Mouse (Mus musculus): ENCODE measurements at regions not wholly inside any gene's neighbourhood (a gene's known extent, or its start where the extent isn't known, plus 50 kb on each side); places are given as distances from the start of the nearest gene placed in this dataset.
A peak's percentile ranks its signal among the peaks of the same experiment; 100 is the strongest.
"Not testable (repeated sequence)": the region's sequence is repeated elsewhere in the genome, so short reads cannot be mapped to it uniquely, and the experiment has no call there.

DNA sequence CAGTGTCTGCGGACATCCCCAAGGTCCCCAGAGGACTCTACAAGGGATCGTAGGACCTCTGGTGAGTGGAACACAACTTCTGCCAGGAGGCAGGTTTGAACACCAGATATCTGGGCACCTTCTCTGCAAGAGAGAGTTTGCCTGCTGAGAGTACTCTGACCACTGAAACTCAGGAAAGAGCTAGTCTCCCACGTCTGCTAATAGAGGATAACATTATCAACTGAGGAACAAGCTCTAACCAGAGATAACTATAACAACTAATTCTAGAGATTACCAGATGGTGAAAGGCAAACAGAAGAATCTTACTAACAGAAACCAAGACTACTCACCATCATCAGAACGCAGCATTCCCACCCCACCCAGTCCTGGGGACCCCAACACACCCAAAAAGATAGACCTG, 415.1 kb downstream of the Sis start:
- not testable (repeated sequence) for DNase-seq (ENCODE audit: low read depth, low spot score)

DNA sequence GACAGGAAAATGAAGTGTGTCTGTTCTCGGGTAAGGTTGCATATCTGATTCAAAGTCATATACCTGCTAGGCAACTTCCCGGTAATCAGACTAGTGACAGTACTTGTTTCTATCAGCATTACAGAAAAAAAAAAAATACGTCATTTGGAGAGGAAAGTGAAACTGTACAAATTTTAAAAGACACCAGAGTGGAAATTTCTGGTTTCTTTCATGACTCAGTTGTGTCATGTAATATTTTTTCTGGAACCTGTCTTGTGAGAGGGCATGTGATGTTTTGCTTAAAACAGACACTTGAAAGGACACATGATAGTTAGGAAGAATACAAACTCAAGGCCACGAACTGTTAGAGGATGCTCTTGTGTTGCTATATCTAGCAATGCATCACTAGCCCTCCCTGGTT, 433.7 kb downstream of the Sis start:
- no peak for DNase-seq (ENCODE audit: low read depth, low spot score)

DNA sequence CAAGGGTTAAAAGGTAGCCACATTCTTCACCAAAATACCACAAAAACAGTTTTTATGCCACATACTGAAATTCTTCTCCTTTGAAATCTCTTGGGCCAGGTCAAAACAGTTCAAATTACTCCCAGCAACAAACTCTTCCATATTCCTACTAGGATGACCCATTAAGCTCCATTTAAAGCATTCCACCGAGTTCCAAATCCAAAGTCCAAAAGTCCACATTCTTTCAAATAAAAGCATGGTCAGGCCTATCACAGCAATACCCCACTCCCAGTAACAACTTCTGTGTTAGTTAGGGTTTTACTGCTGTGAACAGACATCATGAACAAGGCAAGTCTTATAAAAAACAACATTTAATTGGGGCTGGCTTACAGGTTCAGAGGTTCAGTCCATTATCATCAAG, 441.9 kb downstream of the Sis start:
- not testable (repeated sequence) for DNase-seq (ENCODE audit: low read depth, low spot score)

DNA sequence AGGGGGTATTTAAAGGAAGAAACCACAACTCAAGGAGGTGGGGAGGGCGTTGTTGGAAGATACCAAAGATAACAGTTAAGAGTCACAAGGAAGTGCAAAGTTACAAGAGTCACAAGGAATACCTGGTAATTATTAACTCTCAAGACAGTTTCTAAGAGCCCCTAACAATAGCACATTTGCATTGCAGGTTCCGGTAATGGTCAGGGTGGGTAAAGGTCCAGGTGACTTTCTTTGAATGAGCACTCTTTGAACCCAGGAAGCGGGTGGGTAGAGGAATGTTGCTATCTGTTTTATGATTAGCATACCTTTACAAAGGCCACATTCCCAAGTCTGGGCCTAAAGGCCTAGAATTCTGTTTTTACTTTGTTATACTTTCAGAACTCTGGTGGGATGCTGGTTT, 449.8 kb downstream of the Sis start:
- peak; percentile 21 for DNase-seq (ENCODE audit: low read depth, low spot score)

DNA sequence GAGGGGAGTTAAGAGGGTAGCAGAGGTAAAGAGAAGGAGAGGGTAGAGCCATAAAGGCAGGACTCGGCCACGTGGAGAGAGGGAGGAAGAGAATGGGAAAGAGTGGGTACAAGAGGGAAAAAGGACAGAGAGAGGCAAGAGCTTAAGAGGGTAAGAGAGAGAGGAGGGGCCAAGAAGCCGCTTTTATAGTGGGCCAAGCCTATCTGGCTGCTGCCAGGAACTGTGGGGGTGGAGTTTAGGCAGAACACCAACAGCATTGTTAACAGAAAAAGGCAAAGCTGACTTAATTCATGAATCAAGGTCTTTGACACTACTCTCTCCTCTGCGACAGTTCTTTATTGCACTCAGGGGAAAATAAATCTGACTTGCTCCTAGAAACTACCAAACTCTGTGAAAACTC, 463.4 kb downstream of the Sis start:
- DNase-seq (ENCODE audit: low read depth, low spot score), result no peak

DNA sequence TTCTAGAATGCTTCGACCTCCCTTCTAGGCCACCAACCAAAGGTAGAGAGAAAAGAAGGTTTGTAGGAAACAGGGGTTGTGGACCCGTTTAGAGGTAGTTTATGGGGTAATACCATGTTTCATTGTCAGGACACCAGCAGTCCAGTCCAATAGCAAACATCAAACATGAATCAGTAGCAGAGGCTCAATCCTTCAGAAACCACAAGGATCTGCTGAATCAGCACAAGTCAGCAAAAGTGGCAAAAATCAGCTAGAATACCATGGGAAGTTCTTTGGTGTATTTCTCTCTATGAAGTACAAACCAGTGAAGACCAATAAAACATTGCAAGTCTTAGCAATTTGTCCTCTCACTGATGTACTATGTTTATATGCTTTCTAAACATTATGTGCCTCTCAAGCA, 465.9 kb downstream of the Sis start:
- DNase-seq (ENCODE audit: low read depth, low spot score), result no peak

DNA sequence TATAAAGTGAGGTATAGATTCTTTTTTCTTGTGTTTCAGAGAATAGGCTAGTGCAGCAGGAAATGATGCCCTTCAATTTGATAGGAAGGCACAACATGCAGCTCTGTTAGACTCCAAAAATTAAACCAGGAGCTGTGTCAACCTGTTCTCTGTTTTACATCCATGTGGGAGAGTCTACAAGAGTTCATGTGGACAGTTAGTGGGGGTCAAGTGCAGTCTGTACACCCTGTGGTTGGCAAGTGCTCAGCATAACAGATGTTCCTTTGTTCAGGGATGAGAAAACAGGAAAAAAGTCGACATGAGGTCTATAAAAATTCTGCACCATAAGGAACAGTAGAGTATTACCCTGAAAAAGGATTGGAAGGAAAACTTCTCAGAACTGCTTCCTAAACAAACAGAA, 512.3 kb downstream of the Sis start:
- DNase-seq (ENCODE audit: low read depth, low spot score), result no peak
